In the genomic region with DNA sequence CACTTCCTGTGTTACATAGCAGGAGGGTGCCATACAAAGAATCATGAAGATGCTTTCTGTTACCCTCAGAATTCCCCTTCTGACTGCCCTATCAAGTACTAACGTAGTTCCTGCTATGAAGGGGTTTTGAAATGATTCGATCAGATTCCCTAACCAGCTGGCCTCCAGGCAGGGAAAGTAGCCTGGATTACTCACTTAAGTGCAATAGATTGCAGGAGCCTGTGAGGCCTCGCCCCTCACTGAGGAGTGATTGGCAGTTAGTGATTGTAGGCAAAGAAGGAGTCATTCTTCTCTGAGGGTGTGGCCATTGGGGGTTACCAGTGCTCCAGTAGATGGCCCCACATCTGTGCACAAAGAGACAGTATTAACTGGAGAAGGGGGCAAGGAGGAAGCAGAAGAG, we compare ENCODE assay signal across 21 mouse cellular contexts.
DNase-seq lines count a peak whose midpoint lies in the region; ATAC-seq lines count a peak whose summit lies in the region.
"Had no signal": no experiment of that assay in that cellular context is flagged by ENCODE, and none has a peak within 500 bp of the region (broad histone marks: within the 10 kb centered on the region; RNA-seq: fewer than 3 reads in every experiment).

No protein-coding gene starts in this region.

- H3K4me2 ChIP-seq in midbrain, embryonic 11.5 days, result no peak overlapping the region
- H3K4me2 ChIP-seq in midbrain, embryonic 15.5 days, result no peak overlapping the region
- H3K4me2 ChIP-seq: embryonic facial prominence, embryonic 12.5 days; forebrain, embryonic 13.5 days; forebrain, embryonic 15.5 days had no signal

- 79% methylated on average over 3 of the region's 3 CpGs for WGBS in midbrain, embryonic 11.5 days
- WGBS in midbrain, embryonic 15.5 days, result 78% methylated on average over 3 of the region's 3 CpGs
- WGBS in forebrain, embryonic 10.5 days, result 82% methylated on average over 3 of the region's 3 CpGs

- no peaks in the 10 kb centered on the region for H3K9me3 ChIP-seq in midbrain, embryonic 11.5 days (ENCODE audit: control insufficient read depth, low read length)
- H3K9me3 ChIP-seq in midbrain, embryonic 15.5 days, result no peaks in the 10 kb centered on the region
- H3K9me3 ChIP-seq in forebrain, embryonic 10.5 days, result no peaks in the 10 kb centered on the region
- H3K9me3 ChIP-seq: embryonic facial prominence, embryonic 10.5 days; embryonic facial prominence, embryonic 12.5 days; forebrain, embryonic 13.5 days; forebrain, embryonic 15.5 days had no signal

- no peak for ATAC-seq in midbrain, embryonic 11.5 days (ENCODE audit: low FRiP score)
- ATAC-seq in midbrain, embryonic 15.5 days (replicated peaks), result no peak
- ATAC-seq: forebrain, embryonic 13.5 days; forebrain, embryonic 15.5 days; forebrain, postnatal 0 days; Patski had no signal

- peaks cover 7% of the 10 kb centered on the region; the same call in 1 of the 2 replicates for H3K4me1 ChIP-seq in midbrain, embryonic 11.5 days (ENCODE audit: control insufficient read depth, insufficient read depth, low read length)
- H3K4me1 ChIP-seq in midbrain, embryonic 15.5 days, result peaks cover 8% of the 10 kb centered on the region; the same call in 1 of the 2 replicates
- H3K4me1 ChIP-seq in forebrain, embryonic 10.5 days, result peaks cover 10% of the 10 kb centered on the region

- H3K27ac ChIP-seq in midbrain, embryonic 11.5 days (ENCODE audit: low read depth, low read length), result no peak overlapping the region
- H3K27ac ChIP-seq in midbrain, embryonic 15.5 days, result no peak overlapping the region
- no peak overlapping the region for H3K27ac ChIP-seq in forebrain, embryonic 10.5 days
- H3K27ac ChIP-seq: embryonic facial prominence, embryonic 10.5 days; embryonic facial prominence, embryonic 12.5 days; forebrain, embryonic 13.5 days; forebrain, embryonic 15.5 days had no signal

- H3K36me3 ChIP-seq in midbrain, embryonic 11.5 days (ENCODE audit: control insufficient read depth, insufficient read depth, low read length), result no peaks in the 10 kb centered on the region
- H3K36me3 ChIP-seq in midbrain, embryonic 15.5 days (replicated peaks), result no peaks in the 10 kb centered on the region
- no peaks in the 10 kb centered on the region for H3K36me3 ChIP-seq in forebrain, embryonic 10.5 days (replicated peaks)
- H3K36me3 ChIP-seq: embryonic facial prominence, embryonic 10.5 days; embryonic facial prominence, embryonic 12.5 days; forebrain, embryonic 15.5 days had no signal

- peak; percentile 46 for DNase-seq in heart, adult 11 months
- no peak for DNase-seq in heart, adult 18-20 months
- DNase-seq in midbrain, embryonic 11.5 days (ENCODE audit: low spot score, missing footprints), result peak; percentile 49
- peak; percentile 5 for DNase-seq in R1 (ENCODE audit: low read depth, low spot score)
- no peak for DNase-seq in forebrain, embryonic 10.5 days (ENCODE audit: extremely low spot score, low spot score)
- DNase-seq: adrenal gland, adult 2 months; adrenal gland, postnatal 10 days; adrenal gland, postnatal 25 days; cerebellum, adult 11 months; cerebellum, adult 18-20 months; cerebellum, adult 8-10 months; cerebellum, adult 9-11 months; cerebellum, postnatal 14 days; cerebellum, postnatal 36 days; forebrain, postnatal 0 days had no signal

- no peaks in the 10 kb centered on the region for H3K27me3 ChIP-seq in midbrain, embryonic 11.5 days (ENCODE audit: control insufficient read depth, insufficient read depth, low read length)
- no peaks in the 10 kb centered on the region for H3K27me3 ChIP-seq in midbrain, embryonic 15.5 days (replicated peaks)
- H3K27me3 ChIP-seq in forebrain, embryonic 10.5 days (ENCODE audit: poor library complexity, severe bottlenecking), result no peaks in the 10 kb centered on the region
- H3K27me3 ChIP-seq: embryonic facial prominence, embryonic 12.5 days; forebrain, embryonic 13.5 days; forebrain, embryonic 15.5 days; Patski had no signal

- H3K9ac ChIP-seq in midbrain, embryonic 11.5 days (ENCODE audit: low read length), result no peak overlapping the region
- no peak overlapping the region for H3K9ac ChIP-seq in midbrain, embryonic 15.5 days
- H3K9ac ChIP-seq: embryonic facial prominence, embryonic 12.5 days; forebrain, embryonic 13.5 days; forebrain, embryonic 15.5 days; forebrain, postnatal 0 days had no signal

- H3K4me3 ChIP-seq in midbrain, embryonic 11.5 days (ENCODE audit: low read depth, low read length), result no peak overlapping the region
- no peak overlapping the region for H3K4me3 ChIP-seq in midbrain, embryonic 15.5 days
- H3K4me3 ChIP-seq in forebrain, embryonic 10.5 days, result no peak overlapping the region
- H3K4me3 ChIP-seq: embryonic facial prominence, embryonic 10.5 days; embryonic facial prominence, embryonic 12.5 days; forebrain, embryonic 13.5 days; forebrain, embryonic 15.5 days had no signal

Comparison
In these comparisons a context has a peak if more than half of its experiments do, and no peak if none do; other contexts are left out.
1. DNase-seq: peak in heart, adult 11 months (single experiment), midbrain, embryonic 11.5 days (single experiment) and R1 (single experiment); none in heart, adult 18-20 months (0 of 2) and forebrain, embryonic 10.5 days (single experiment).